Comparison of ENCODE assay signal across 10 mouse cellular contexts in the genomic region with DNA sequence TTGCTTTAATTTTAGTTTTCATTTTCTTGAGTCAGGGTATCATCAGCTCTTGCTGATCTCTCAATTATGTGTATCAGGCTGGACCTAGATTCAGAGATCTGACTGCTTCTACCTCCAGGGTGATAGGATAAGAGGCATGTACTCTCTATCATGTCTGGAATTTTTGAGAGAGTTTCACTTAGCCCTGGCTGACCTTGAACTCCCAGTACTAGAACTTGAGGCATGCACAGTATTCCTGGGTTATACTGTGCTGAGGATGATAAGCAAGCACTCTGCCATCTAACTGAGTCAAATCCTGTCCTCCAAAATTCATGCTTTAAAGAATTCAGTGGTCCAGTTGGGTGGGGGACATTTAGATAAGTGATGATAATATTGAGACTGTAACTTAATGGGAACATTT. TPM values are rescaled to one million over a fixed set of nuclear protein-coding genes. Genes with fewer than 3 reads are reported as not detected.
DNase-seq lines count a peak whose midpoint lies in the region; ATAC-seq and TF ChIP-seq lines count a peak whose summit lies in the region.
"Had no signal": no experiment of that assay in that cellular context is flagged by ENCODE, and none has a peak within 500 bp of the region (broad histone marks: within the 10 kb centered on the region; RNA-seq: fewer than 3 reads in every experiment).

No protein-coding gene starts in this region.

- peaks cover 40% of the 10 kb centered on the region for H3K36me3 ChIP-seq in forebrain, embryonic 10.5 days (replicated peaks)
- no peaks in the 10 kb centered on the region for H3K36me3 ChIP-seq in forebrain, embryonic 16.5 days (ENCODE audit: control insufficient read depth, insufficient read depth)
- H3K36me3 ChIP-seq in liver, adult 2 months (ENCODE audit: control insufficient read depth, insufficient read depth, low read length): peaks cover 10% of the 10 kb centered on the region
- H3K36me3 ChIP-seq in embryonic facial prominence, embryonic 13.5 days: peaks cover 11% of the 10 kb centered on the region
- H3K36me3 ChIP-seq in liver, embryonic 12.5 days: peaks cover 39% of the 10 kb centered on the region

- peaks cover 39% of the 10 kb centered on the region for H3K4me1 ChIP-seq in forebrain, embryonic 10.5 days
- peaks cover 12% of the 10 kb centered on the region for H3K4me1 ChIP-seq in forebrain, embryonic 16.5 days (replicated peaks; ENCODE audit: control insufficient read depth, insufficient read depth, low read length)
- H3K4me1 ChIP-seq in liver, adult 2 months (ENCODE audit: control insufficient read depth, insufficient read depth, low read length): peaks cover 10% of the 10 kb centered on the region
- H3K4me1 ChIP-seq in embryonic facial prominence, embryonic 13.5 days: peaks cover 12% of the 10 kb centered on the region
- peaks cover 21% of the 10 kb centered on the region for H3K4me1 ChIP-seq in liver, embryonic 12.5 days

- H3K79me2 ChIP-seq in liver, adult 2 months (ENCODE audit: control insufficient read depth, insufficient read depth, low read length): peaks cover 14% of the 10 kb centered on the region

- ATAC-seq in forebrain, embryonic 16.5 days: no peak
- ATAC-seq in embryonic facial prominence, embryonic 13.5 days (ENCODE audit: insufficient number of reproducible peaks, insufficient read depth, low FRiP score, low TSS enrichment, low read depth): no peak
- ATAC-seq in liver, embryonic 12.5 days: no peak
- ATAC-seq: activated CD4-positive, CD25-positive, alpha-beta regulatory T cell, adult 4 months had no signal

- no peak for TF ChIP-seq POLR2A in liver, adult 2 months (IDR thresholded peaks at IDR 0.05; ENCODE audit: extremely low read depth, insufficient read depth, low read length)

- no peak overlapping the region for H3K9ac ChIP-seq in forebrain, embryonic 16.5 days (replicated peaks; ENCODE audit: low read depth, low read length)
- H3K9ac ChIP-seq in liver, adult 2 months (ENCODE audit: low read depth, low read length): 0 out of 2 replicates have a peak overlapping the region, but pooled peaks have one; percentile 13
- peak overlapping the region; percentile 98; the same call in 1 of the 2 replicates for H3K9ac ChIP-seq in embryonic facial prominence, embryonic 13.5 days
- peak overlapping the region; percentile 99 for H3K9ac ChIP-seq in liver, embryonic 12.5 days

- no peak for DNase-seq in forebrain, embryonic 10.5 days (ENCODE audit: extremely low spot score, low spot score)
- DNase-seq in liver, adult 2 months (ENCODE audit: extremely low read depth, low read depth, low spot score): no peak
- no peak for DNase-seq in liver
- no peak for DNase-seq in cerebellum, postnatal 10 days
- no peak for DNase-seq in urinary bladder, postnatal 10 days (ENCODE audit: low spot score)
- DNase-seq: cerebellum, adult 11-12 months had no signal

- peak overlapping the region; percentile 90 for H3K4me3 ChIP-seq in forebrain, embryonic 10.5 days
- no peak overlapping the region for H3K4me3 ChIP-seq in forebrain, embryonic 16.5 days (replicated peaks; ENCODE audit: low read length)
- H3K4me3 ChIP-seq in liver, adult 2 months (ENCODE audit: insufficient read depth, low read depth, low read length): no peak overlapping the region
- 0 out of 2 replicates have a peak overlapping the region, but pooled peaks have one; percentile 78 for H3K4me3 ChIP-seq in embryonic facial prominence, embryonic 13.5 days
- peak overlapping the region; percentile 85 for H3K4me3 ChIP-seq in liver, embryonic 12.5 days

- no peak overlapping the region for H3K4me2 ChIP-seq in forebrain, embryonic 16.5 days (ENCODE audit: low read length)
- H3K4me2 ChIP-seq in embryonic facial prominence, embryonic 13.5 days: peak overlapping the region; percentile 75
- peak overlapping the region; percentile 95 for H3K4me2 ChIP-seq in liver, embryonic 12.5 days

- no peak for TF ChIP-seq CTCF in liver, adult 2 months (IDR thresholded peaks at IDR 0.05; ENCODE audit: low read depth, low read length)

- no peaks in the 10 kb centered on the region for H3K9me3 ChIP-seq in forebrain, embryonic 10.5 days
- no peaks in the 10 kb centered on the region for H3K9me3 ChIP-seq in forebrain, embryonic 16.5 days (ENCODE audit: control insufficient read depth, low read length)
- H3K9me3 ChIP-seq in embryonic facial prominence, embryonic 13.5 days: no peaks in the 10 kb centered on the region
- H3K9me3 ChIP-seq in liver, embryonic 12.5 days (replicated peaks): no peaks in the 10 kb centered on the region

- no peaks in the 10 kb centered on the region for H3K27me3 ChIP-seq in forebrain, embryonic 10.5 days (ENCODE audit: poor library complexity, severe bottlenecking)
- no peaks in the 10 kb centered on the region for H3K27me3 ChIP-seq in forebrain, embryonic 16.5 days (replicated peaks; ENCODE audit: control insufficient read depth, insufficient read depth, low read length)
- H3K27me3 ChIP-seq in liver, adult 2 months (ENCODE audit: control insufficient read depth, insufficient read depth, low read length): no peaks in the 10 kb centered on the region
- no peaks in the 10 kb centered on the region for H3K27me3 ChIP-seq in embryonic facial prominence, embryonic 13.5 days
- H3K27me3 ChIP-seq in liver, embryonic 12.5 days (replicated peaks): no peaks in the 10 kb centered on the region

- peak overlapping the region; percentile 100 for H3K27ac ChIP-seq in forebrain, embryonic 10.5 days
- no peak overlapping the region for H3K27ac ChIP-seq in forebrain, embryonic 16.5 days (ENCODE audit: low read length)
- H3K27ac ChIP-seq in liver, adult 2 months (replicated peaks; ENCODE audit: insufficient read depth, low read depth, low read length): no peak overlapping the region; the same call in 1 of the 2 replicates
- H3K27ac ChIP-seq in embryonic facial prominence, embryonic 13.5 days: no peak overlapping the region
- H3K27ac ChIP-seq in liver, embryonic 12.5 days: peak overlapping the region; percentile 100; the same call in 1 of the 2 replicates

RNA-seq across cellular contexts. Expression of gene Mllt10, which starts 11.4 kb away (rescaled TPM):
- polyA plus RNA-seq in forebrain, embryonic 10.5 days (2016; fragmentation: Nextera tagmentation; extraction: Ambion mirVana): 65.0 and 68.0 TPM in 2 replicates
- polyA plus RNA-seq in forebrain, embryonic 16.5 days (2015; fragmentation: Nextera tagmentation; extraction: Ambion mirVana): 53.8 and 56.0 TPM in 2 replicates
- 18.0 and 20.4 TPM in 2 replicates for total RNA-seq in liver, adult 2 months (2014; rRNA removed)
- 15.7 and 16.7 TPM in 2 replicates for polyA plus RNA-seq in liver, adult 2 months (2012; rRNA removed)
- 67.2 and 73.6 TPM in 2 replicates for polyA plus RNA-seq in embryonic facial prominence, embryonic 13.5 days (2015; fragmentation: Nextera tagmentation; extraction: Ambion mirVana)
- polyA plus RNA-seq in liver, embryonic 12.5 days (2016; fragmentation: Nextera tagmentation; extraction: Ambion mirVana): 39.2 and 40.1 TPM in 2 replicates

RNA-seq across cellular contexts. Expression of gene Skida1, which starts 17.6 kb away (rescaled TPM):
- 16.0 and 17.2 TPM in 2 replicates for polyA plus RNA-seq in forebrain, embryonic 10.5 days (2016; fragmentation: Nextera tagmentation; extraction: Ambion mirVana)
- polyA plus RNA-seq in forebrain, embryonic 16.5 days (2015; fragmentation: Nextera tagmentation; extraction: Ambion mirVana): 9.8 and 13.4 TPM in 2 replicates
- 0.47 and 1.3 TPM in 2 replicates for total RNA-seq in liver, adult 2 months (2014; rRNA removed)
- polyA plus RNA-seq in liver, adult 2 months (2012; rRNA removed): 0.24 and 0.33 TPM in 2 replicates
- 8.3 and 9.8 TPM in 2 replicates for polyA plus RNA-seq in embryonic facial prominence, embryonic 13.5 days (2015; fragmentation: Nextera tagmentation; extraction: Ambion mirVana)
- 1.0 and 1.2 TPM in 2 replicates for polyA plus RNA-seq in liver, embryonic 12.5 days (2016; fragmentation: Nextera tagmentation; extraction: Ambion mirVana)

RNA-seq across cellular contexts. Expression of gene A930004D18Rik, which starts 28.9 kb away (rescaled TPM):
- polyA plus RNA-seq in forebrain, embryonic 10.5 days (2016; fragmentation: Nextera tagmentation; extraction: Ambion mirVana): 13.8 and 17.9 TPM in 2 replicates
- polyA plus RNA-seq in forebrain, embryonic 16.5 days (2015; fragmentation: Nextera tagmentation; extraction: Ambion mirVana): 9.6 and 14.1 TPM in 2 replicates
- 2.3 and 2.8 TPM in 2 replicates for total RNA-seq in liver, adult 2 months (2014; rRNA removed)
- 1.4 and 1.9 TPM in 2 replicates for polyA plus RNA-seq in liver, adult 2 months (2012; rRNA removed)
- polyA plus RNA-seq in embryonic facial prominence, embryonic 13.5 days (2015; fragmentation: Nextera tagmentation; extraction: Ambion mirVana): 13.7 and 15.0 TPM in 2 replicates
- 2.7 and 2.8 TPM in 2 replicates for polyA plus RNA-seq in liver, embryonic 12.5 days (2016; fragmentation: Nextera tagmentation; extraction: Ambion mirVana)

Comparison
In these comparisons a context has a peak if more than half of its experiments do, and no peak if none do; other contexts are left out.
1. H3K27ac ChIP-seq: peak in forebrain, embryonic 10.5 days (single experiment) and liver, embryonic 12.5 days (single experiment); none in forebrain, embryonic 16.5 days (single experiment), liver, adult 2 months (single experiment) and embryonic facial prominence, embryonic 13.5 days (single experiment).
2. H3K4me3 ChIP-seq: peak in forebrain, embryonic 10.5 days (single experiment), embryonic facial prominence, embryonic 13.5 days (single experiment) and liver, embryonic 12.5 days (single experiment); none in forebrain, embryonic 16.5 days (single experiment) and liver, adult 2 months (single experiment).